Mouse (Mus musculus): ENCODE data around the gene Igfbp2.

- TF ChIP-seq CTCF (IDR thresholded peaks at IDR 0.05; ENCODE audit: borderline replicate concordance, extremely low read depth, insufficient read depth, insufficient read length) = no peak
- no peak for TF ChIP-seq POLR2A (IDR thresholded peaks at IDR 0.05; ENCODE audit: borderline replicate concordance, extremely low read depth, insufficient read depth, insufficient read length, poor library complexity, severe bottlenecking)
These were observed 33.3 kb downstream of the Igfbp2 start for GRCm38 (mm10) chr1:72857631-72858030.

Measured in brain, embryonic 14.5 days (tissue).